Mouse (Mus musculus) heart, adult 11 months (tissue): ENCODE measurements around the gene Galnt17.

ENCODE experiments used
- DNase-seq: peaks from one replicate; pipeline ENCODE4 v3.0.0; 2022

Galnt17 gene

DNA sequence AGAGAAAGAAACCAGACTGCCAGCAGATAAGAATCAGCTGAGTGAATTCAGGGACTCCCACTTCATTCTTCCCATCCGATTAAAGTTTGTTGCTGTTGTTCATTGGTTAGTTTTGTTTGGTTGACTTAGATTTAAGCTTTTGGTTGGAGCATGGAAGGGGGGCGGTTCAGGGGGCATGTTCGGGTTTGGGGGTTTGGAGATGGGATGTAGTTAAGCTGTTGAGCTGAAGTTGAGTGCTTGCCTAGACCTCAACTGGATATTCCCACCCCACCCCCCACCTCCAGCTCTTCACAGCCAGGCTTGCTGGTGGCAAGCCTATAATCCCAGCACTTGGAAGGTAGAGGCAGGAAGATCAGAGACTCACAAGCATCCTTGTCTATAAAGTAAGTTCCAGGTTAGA lies at the start of gene Galnt17:
Gene Galnt17, minus strand, starts transcription at position 101 of the 400 bp plus-strand sequence.
- peak; percentile 48 for DNase-seq

DNA sequence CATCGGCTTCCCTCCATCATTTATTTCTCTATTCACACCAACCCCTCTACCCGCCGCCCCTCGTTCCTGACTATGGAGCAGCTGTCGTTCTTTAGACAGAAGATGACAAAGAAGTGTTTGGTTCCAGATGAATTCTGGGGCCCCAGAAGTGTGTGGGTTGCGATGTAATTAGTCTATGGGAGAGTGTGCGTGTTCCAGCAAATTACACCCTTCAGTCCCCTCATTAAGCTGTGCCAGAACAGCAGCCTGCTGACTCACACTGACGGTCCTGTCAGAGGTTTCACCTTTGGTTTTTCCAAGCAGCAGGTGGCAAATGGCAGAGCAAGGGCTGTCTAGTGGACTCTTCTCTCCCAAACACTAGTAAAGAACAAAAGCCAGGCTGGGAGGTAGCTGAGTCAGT lies 26.2 kb upstream of the Galnt17 start:
- peak; percentile 72 for DNase-seq

DNA sequence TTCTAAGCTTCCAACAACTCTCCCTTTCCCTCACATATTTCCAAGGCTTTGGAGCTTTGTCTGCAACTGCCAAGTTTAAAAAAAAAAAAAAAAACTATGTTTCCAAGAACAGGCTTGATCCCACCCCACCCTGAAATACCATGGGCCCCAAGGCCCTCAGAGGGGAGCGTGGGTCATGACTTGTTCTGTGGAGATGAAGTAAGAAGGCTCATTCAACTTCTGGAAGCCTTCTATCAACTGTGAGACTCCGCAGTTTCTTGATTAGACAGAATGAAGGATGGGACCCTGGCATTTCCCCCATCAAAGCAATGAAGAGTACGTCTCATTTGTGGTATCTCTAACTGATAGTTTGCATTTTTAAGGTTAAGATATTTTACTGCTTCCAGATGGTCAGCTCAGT lies 13.0 kb upstream of the Galnt17 start:
- peak; percentile 42 for DNase-seq

DNA sequence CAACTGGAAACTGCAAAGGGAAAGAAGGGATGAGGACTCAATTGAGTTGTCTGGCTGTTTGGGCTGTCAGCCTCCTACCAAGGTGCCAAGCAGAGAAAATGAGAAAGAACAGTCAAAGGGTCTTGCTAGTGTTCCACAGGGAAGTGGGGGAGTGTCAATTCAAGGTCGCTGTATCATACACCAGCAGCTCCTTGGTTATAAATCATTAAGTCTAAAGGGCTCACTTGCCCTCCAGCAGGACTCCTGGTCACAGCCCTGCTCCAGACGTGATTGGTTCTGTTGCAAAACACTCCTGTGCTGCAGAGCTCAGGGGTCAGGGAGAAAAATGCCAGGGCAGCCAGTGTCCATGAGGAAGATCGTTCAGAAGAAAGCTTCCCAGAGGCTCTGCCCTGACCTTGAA lies 11.3 kb upstream of the Galnt17 start:
- DNase-seq: no peak

DNA sequence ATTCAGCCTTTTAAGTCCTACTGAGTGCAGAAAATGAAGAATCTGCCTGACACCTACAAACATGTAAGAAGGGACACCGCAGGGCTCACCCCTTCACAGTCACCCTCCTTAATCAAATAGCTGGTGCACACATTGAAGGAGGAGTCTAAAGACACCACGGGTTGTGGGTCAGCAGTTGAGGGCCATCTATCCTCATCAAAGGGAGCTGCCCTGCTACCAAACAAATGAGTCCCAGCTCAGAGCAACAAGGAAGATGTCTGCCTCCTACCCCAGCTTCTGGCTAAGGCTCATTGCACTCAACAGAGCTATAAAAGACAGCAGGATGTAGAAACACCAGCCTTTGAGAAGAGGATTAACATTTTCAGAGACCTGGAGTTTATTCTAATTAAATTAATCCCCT lies 10.8 kb upstream of the Galnt17 start:
- DNase-seq: peak; percentile 59

DNA sequence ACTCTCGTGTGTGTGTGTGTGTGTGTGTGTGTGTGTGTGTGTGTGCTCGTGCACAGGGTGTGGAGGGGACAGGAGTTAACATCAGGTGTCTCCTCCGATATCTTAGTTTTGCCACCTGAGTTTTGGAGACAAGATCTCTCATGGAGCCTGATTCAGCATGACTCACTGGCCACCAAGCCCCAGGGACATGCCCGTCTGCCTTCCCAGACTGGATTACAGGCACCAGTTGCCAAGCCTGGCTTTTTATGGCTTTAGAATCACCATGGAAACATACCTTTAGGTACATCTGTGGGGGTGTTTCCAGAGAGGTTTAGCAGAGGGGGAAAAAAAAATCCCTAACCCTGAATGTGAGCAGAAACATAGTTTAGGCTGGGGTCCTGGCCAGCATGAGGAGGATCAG lies 6.7 kb upstream of the Galnt17 start:
- DNase-seq: peak; percentile 74

DNA sequence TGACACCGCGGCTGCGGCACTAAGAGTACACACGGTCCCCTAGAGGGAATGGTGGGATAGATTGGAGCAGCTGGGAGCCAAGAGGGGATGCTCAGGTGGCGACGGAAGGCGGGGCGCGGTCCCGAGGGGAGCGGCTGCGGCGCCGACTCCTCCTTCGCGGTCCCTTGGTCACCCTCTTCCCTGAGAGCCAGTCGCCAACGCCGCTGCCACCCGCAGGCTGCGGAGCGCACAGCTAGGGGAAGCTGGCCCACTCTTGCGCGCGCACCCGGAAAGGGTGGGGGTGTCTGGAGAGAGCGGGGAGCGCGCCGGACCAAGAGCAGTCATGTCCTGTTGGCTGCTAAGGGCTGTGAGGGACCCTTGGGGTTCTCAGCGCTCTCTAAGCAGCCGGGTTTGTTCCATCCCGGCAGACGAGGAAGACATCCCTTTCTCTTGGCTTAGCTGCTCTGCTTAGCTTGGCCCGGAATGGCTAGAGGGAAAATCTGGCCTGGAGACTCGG lies 593 bp downstream of the Galnt17 start:
- peak; percentile 98 for DNase-seq

DNA sequence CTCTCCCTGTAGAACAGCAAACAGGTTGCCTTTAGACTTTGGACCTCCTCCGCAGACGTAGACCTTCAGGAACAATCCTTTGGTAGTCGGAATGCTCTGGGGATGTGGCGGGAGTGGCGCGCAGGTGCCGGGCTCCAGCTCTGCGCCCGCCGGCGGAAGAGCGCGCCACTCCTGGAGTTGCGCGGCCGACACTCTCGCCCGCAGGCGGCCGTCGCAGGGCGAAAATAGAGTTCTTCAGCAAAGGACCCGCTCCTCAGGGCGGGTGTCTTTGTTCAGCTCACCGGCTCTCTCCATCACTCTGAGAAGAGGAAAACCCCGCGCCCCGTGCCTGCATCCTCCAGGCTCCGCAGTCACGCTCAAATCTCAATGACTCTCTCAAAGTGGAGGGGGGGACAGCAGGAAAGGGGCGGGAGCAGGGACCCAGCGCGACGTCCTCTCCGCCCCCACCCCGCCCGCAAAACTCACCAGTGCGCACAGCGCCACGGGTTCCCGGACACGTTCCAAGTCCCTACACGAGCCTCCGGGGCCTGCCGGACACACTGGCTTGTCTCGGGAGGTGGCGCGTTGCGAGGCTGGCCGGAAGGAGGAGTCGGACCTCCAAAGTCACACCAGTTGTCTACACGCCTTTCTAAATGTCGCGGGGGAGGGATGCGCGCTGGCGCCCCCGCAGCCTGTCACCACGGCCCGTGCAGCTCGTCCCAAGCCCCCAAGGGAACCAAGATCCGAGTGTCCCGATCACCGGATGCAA lies 1.2 kb downstream of the Galnt17 start:
- DNase-seq: no peak

DNA sequence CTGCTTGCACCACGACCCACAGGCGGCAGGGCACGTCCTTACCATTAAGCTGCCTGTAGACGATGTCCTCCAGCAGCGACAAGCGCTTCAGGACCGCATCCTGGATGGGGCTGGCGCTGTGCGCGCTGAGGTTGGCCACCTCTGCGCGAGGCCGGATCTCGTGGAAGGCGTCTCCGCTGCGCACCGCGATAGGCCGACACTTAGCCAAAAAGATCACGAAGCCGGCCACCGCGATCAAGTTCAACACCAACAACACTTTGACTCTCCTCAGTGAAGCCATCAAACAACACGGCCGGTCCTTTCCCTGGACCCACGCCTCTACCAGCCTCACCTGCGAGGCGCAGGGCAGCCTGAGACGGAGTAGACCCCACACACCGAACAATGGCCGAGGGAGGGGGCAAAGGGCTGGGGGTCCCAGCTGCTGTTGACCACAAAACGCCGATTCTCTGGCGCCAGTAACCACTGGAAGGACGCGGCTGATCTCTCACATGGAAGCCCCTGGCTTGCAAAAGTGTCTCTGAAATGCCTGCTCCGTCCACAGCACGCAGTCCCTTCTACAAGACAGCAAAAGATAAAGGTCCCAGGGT lies 1.9 kb downstream of the Galnt17 start:
- DNase-seq: peak; percentile 90

DNA sequence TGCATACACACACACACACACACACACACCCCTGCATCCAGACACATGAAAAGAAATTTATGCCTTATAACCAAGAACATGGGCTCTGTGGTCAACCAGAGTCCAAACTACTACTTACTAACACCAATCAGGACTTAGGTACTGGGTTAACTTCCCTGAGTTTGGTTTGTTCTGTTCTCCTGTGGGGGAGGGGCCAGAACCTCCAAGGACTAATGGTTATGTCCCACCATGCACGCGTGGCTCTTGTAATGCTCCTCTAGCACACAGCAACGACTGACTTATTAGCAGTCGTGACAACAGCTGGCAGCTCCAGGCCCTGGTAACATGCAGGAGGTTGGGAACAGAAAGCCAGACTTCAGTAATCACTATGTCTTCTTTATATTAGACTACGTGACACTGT lies 3.1 kb downstream of the Galnt17 start:
- peak; percentile 81 for DNase-seq

DNA sequence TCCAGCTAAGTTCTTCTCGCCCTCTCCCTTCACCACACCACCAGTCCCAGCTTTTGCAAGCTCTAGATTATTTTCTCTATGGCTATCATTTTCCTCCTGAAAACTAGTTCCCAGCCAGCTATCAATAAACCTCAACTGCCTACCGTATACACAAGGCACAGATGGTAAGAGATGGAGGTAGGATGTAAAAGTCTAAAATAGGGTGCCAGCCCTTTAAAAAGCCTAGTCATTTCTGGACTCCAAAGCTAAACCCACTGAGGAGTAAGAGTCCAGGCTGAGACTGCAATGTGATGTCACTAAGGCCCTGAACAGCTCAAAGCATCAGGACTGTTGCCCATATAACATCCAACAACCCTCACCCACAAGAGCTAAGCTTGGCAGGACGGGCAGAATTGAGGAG lies 6.8 kb downstream of the Galnt17 start:
- no peak for DNase-seq

DNA sequence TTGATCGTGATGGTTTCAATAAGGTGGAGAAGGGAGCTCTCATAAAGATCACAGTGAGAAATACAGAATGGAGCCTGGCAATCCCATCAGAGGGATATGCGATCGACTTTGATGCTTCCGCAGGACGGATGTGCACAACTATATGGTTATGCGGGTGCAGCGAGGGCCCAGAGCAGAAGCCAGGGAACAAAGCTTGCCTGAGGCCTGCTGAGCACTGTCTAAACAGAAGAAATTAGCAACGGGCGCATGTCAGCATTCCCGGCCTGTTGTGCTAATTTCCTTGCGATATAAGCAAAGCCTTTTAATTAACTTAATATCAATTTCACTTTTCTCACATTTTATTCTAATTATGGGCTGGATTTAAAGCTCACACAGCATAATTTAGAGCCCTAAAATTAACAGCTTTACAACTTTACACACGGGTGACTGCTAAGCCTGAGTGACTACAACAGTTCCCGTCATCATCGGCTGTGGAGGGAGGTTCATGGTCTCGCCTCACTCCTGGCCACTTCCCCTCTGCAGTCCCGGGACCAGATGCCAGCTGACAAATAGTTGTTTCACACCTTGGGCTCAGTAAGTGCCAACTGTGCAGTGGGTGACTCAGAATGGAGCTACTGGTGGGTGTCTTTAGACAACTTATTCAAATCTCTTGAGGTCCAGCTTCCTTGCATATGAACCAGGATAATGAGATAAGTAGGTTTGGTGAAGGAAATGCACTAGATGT lies 14.4 kb downstream of the Galnt17 start:
- DNase-seq: peak; percentile 86

DNA sequence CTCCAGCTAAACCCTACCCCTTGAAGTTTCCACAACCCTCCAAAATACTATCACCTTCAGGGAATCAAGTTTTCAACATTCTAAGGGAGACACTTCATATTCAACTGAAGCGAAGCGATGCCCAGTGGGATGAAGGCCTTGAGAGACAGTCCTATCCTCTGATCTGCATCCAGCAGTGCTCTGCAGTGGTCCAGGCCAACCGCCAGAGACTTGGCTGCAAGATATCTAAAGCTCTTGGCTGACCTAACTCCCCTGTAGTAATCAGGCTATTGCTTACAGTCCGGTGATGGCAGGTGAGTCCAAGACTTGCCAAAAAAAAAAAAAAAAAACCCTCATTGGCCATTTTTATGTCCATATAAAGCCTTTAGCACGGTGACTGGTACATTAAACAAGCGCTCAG lies 21.2 kb downstream of the Galnt17 start:
- DNase-seq: peak; percentile 52

DNA sequence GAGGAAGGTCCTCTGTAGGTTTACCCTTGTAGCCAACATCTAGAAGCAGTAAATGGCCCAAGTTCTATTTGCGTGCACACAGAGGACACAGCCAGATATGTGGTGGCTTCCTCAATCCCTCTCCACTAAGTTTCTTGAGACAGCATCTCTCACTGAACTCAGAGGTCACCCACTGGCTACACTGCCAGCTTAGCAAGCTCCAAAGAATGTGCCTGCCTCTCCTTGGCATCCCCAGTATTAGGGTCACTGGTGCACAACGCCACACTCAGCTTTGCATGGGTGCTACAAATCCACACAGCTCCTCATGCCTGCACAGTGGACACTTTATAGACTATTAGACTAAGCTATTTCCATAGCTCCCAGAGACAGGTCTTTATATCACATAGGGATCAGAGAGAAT lies 21.6 kb downstream of the Galnt17 start:
- peak; percentile 77 for DNase-seq

DNA sequence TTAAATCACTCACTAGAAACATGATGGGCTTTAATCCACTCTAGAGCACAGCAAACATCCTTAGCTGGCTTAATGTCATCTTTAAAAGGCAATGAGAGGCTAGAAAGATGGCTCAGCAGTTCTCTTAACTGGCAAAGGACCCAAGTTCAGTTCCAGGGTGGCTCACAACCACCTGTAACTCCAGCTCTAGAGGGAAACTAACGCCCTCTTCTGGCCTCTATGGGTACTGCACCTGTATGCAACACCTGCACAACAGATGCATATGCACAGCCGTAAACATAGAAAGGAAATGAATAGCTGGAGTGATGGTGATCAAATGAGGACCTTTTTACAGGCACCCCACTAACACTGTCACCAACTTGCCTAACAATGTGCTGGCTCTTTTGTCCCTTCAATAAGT lies 27.9 kb downstream of the Galnt17 start:
- peak; percentile 52 for DNase-seq

DNA sequence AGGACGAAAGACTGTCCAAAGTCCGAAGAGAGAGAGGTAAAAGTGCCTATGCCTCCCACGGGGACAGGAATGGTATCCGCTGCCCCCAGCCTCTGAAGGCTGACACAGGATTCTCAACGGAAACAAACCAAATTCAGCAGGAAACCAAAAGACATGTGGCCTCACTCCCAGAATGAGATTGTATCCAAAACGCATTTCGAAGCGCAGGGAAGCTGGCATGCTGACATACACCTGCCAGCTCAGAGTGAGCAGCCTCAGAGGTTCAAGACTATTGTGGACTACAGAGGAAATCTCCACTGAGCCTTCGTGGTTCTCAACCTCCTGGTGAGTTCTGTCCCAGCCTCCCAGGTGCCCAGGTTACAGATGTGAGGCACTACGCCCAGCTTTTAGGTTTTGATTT lies 29.0 kb downstream of the Galnt17 start:
- DNase-seq: peak; percentile 42

DNA sequence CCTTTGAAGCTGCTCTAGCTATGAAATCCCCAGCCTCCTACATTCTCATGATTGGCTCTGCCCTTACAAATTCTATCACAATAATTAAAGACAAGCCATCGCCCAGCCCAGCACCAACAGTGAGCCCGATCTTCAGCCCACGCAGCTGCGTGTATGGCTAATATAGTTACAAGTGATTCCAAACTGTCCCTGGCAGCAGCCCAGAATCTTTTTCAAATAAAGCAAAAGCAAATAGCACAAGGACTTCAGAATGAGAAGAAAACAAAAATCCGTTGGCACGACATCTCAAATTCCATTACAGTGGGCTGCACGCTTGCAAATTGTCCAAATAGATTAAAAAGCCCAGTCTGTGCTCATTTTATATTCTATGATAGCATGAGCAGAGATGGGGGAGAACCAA lies 31.1 kb downstream of the Galnt17 start:
- peak; percentile 79 for DNase-seq

DNA sequence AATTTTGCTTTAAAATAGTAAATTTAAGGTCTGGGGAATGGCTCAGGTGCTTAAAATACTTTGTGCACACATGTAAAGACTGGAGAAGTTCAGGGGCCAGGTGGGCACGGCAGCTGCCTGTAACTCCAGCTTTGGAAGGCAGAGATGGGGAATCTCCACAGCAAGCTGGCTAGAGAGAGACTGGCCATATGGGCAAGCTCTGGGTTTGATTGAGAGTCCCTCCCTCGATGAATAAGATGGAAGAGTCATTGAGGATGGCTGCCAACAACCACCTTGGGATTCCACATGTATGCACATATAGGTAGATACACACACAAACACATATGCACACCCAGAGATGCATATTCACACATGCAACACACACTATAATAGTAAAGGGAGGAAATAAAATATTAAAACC lies 42.0 kb downstream of the Galnt17 start:
- DNase-seq: peak; percentile 58

DNA sequence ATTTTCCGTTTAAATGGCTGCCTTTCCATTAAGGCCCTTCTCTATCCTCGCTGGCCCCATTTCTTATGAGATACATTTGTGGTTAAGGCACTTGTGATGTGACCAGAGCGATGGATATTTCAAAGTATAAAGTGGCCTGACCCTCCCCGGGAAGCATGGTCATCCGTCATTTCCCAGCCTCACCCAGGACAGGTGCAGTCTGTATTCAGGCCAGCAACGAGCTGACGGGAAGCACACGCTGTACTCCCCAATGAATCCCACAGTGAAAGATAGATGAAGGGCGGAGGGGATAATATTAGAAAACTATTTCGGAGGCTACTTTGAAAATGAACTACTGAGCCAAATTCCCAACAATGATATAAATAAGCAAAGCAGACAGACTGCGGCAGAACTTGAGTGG lies 44.2 kb downstream of the Galnt17 start:
- DNase-seq: peak; percentile 96

DNA sequence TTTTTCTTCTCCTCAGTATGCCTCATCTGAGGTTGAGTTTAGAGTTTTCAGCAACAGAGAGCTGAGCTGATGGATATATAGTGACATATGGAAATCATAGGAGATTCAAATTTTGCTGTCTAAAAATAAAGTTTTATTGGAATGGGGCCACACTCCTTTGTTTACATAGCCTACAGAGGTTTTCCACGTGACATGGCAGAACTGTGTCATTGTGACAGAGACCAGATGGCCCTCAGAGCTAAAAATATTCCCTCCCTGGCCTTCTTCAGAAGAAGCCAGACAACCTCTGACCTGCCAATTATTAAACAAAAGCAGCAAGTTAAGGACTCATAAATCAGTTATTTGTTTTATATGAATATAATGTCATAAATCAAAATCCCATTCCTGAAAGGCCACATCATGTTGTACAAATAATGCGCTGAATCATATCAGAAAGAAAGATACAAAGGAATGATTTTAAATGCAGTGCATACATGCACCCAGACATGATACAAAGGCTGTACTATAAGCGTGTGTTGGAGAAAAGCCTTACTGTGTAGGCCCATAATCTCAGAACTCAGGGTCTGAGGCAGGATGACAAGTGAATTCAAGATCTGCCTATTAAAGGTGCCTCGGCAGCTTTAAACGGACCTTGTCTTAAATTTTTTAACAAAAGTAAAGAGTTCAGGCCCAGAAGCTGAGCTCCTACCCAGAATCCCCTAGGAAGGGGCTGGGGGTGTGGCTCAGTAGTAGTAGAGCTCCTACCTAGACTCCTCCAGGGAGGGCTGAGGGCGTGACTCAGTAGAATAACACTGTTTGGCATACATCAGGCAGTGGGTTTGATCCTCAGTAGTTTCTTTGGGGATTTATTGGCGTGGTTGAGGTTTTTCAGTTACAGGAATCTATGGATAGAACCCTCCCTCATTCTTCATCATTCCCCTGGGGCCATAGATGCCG lies 57.3 kb downstream of the Galnt17 start:
- peak; percentile 93 for DNase-seq

DNA sequence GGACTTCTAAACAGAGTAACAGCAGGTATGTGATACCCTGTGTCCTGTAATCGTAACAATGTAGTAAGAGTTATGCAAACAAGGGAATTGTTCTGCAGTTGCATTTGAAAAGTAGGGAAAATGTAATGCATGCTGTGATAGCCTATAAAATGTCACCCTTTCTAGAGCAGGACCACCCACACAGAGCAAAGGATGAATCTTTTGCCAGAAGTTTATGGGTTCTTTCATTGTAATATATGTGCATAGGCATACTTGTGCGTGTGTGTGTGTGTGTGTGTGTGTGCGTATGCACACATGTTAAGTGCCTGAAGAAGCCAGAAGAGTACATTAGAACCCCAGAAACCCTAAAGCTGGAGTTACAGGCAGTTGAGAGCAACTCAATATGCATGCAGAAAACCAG lies 59.9 kb downstream of the Galnt17 start:
- DNase-seq: peak; percentile 2

DNA sequence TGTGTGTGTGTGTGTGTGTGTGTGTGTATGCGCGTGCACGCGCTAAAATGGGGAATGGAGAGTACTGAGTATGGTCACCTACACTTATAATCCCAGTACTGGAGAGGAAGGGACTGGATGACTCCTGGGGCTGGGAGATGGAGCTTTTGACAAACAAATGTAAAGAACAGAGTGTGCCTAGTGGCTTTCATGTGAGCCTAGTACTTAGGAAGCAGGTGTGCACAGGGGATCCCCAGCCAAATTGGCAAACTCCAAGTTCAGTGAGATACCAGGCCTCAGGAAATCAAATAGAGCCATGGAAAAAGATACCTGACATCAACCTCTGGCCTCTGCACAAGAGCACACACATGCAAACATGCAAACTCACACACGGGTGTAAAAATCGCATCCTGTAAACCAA lies 61.7 kb downstream of the Galnt17 start:
- DNase-seq: peak; percentile 74

DNA sequence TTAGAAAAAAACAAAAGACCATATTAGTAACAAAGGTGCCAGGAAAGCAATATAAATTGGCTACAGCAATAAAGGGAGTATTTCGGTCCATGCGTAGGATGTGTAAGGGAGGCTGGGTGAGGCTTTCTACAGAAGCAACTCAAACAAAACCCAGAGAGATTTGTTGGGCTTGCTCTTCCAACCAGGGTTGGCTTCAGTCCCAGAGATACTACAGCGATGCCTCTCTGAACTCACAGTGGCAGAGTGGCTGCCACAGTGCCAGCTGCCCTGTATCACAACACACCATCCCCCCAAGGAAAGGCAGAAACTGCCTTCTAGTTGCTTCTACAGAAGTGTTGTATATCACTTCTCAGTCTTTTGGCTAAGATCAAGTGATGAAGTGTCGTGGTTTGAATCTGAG lies 66.6 kb downstream of the Galnt17 start:
- DNase-seq: peak; percentile 54
